Comparison of ENCODE assay signal across 1 mouse cellular context in the genomic region with DNA sequence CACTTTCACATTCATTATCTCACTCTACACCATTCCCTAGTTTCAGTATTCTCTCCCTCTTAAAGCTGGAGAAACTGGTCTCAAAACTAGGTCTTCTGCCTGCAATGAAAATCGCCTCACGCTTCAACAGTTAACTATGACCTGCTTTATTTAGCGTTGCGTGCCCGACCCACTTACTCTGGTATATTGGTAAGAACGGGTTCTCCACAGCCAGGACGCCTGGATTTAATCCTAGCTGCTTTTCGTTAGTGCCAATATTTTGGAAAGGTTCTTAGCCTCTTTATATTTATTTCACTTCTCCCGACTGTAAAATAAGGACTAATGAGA.
TF ChIP-seq lines count a peak whose summit lies in the region.

No protein-coding gene starts in this region.

TF ChIP-seq in MEL, 35 proteins besides CTCF, POLR2A, EP300 and RAD21 (continued from another document):
- TF ChIP-seq GATA1 (IDR thresholded peaks at IDR 0.05; ENCODE audit: low read depth, low read length) (peak; percentile 41; the same call in 1 of the 2 replicates), CHD1 (IDR thresholded peaks at IDR 0.05; ENCODE audit: low read depth, low read length) (no peak; the same call in 1 of the 2 replicates), UBTF (IDR thresholded peaks at IDR 0.05; ENCODE audit: borderline replicate concordance, insufficient read depth, low read depth, low read length) (no peak), POLR2AphosphoS2 (IDR thresholded peaks at IDR 0.05; ENCODE audit: low read length) (peak; percentile 73), JUND (IDR thresholded peaks at IDR 0.05; ENCODE audit: low read depth, low read length) (no peak), HCFC1 (IDR thresholded peaks at IDR 0.05; ENCODE audit: low read depth, low read length) (no peak)
